In the genomic region with DNA sequence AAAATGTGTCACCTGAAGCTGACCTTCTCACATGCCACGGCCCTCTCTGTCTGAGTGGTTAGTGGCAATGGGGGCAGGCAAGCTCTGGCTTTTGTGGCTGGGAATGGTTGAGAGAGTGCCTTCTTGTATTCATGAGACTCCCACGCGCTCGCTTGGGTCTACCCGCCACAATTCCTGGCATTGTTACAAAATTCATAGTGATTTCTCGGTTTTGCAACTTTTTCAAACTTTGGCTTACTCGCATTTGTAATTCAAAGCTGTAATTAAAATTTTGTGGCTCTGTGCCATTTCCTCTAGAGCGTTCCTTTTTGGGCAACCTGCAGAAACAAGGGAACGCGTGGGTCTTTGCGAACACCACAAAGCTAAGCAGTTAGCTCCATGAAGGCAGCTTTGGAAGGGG, we compare ENCODE assay signal across 15 mouse cellular contexts.
DNase-seq lines count a peak whose midpoint lies in the region; ATAC-seq and TF ChIP-seq lines count a peak whose summit lies in the region.
"Had no signal": no experiment of that assay in that cellular context is flagged by ENCODE, and none has a peak within 500 bp of the region (broad histone marks: within the 10 kb centered on the region; RNA-seq: fewer than 3 reads in every experiment).

No protein-coding gene starts in this region.

- intact Hi-C loops in left cerebral cortex, postnatal 10 days (cut with DNase I) = no loop called here

- no peak overlapping the region for H3K4me3 ChIP-seq in forebrain, postnatal 0 days (ENCODE audit: low read depth, low read length)
- no peak overlapping the region for H3K4me3 ChIP-seq in forebrain, embryonic 15.5 days
- H3K4me3 ChIP-seq: heart, embryonic 10.5 days; intestine, embryonic 15.5 days had no signal

- no peak overlapping the region for H3K4me2 ChIP-seq in forebrain, postnatal 0 days (ENCODE audit: low read depth)
- H3K4me2 ChIP-seq in forebrain, embryonic 15.5 days (replicated peaks) = no peak overlapping the region
- H3K4me2 ChIP-seq: intestine, embryonic 15.5 days; midbrain, embryonic 11.5 days had no signal

- no peak overlapping the region for H3K9ac ChIP-seq in forebrain, postnatal 0 days
- H3K9ac ChIP-seq in forebrain, embryonic 15.5 days (replicated peaks) = no peak overlapping the region
- H3K9ac ChIP-seq: intestine, embryonic 15.5 days; liver, embryonic 14.5 days had no signal

- no peak overlapping the region for H3K27ac ChIP-seq in forebrain, postnatal 0 days (ENCODE audit: low read depth, low read length)
- no peak overlapping the region for H3K27ac ChIP-seq in forebrain, embryonic 15.5 days (replicated peaks)
- H3K27ac ChIP-seq: heart, embryonic 10.5 days; intestine, embryonic 15.5 days; kidney, postnatal 0 days; liver, embryonic 14.5 days; stomach, postnatal 0 days had no signal

- H3K36me3 ChIP-seq in forebrain, postnatal 0 days (ENCODE audit: insufficient read depth) = no peaks in the 10 kb centered on the region
- H3K36me3 ChIP-seq in forebrain, embryonic 15.5 days = no peaks in the 10 kb centered on the region
- H3K36me3 ChIP-seq: heart, embryonic 10.5 days; intestine, embryonic 15.5 days had no signal

- ATAC-seq in forebrain, postnatal 0 days = no peak
- ATAC-seq in forebrain, embryonic 15.5 days (replicated peaks) = no peak
- ATAC-seq: intestine, embryonic 15.5 days had no signal

- no peaks in the 10 kb centered on the region for H3K27me3 ChIP-seq in forebrain, postnatal 0 days (ENCODE audit: insufficient read depth, low read length)
- peaks cover 4% of the 10 kb centered on the region; the same call in 1 of the 2 replicates for H3K27me3 ChIP-seq in forebrain, embryonic 15.5 days
- H3K27me3 ChIP-seq: intestine, embryonic 15.5 days had no signal

- no peaks in the 10 kb centered on the region for H3K9me3 ChIP-seq in forebrain, postnatal 0 days (ENCODE audit: low read length)
- no peaks in the 10 kb centered on the region for H3K9me3 ChIP-seq in forebrain, embryonic 15.5 days
- H3K9me3 ChIP-seq: heart, embryonic 10.5 days; intestine, embryonic 15.5 days had no signal

- no peak for TF ChIP-seq CTCF in forebrain, postnatal 0 days (IDR thresholded peaks at IDR 0.05; ENCODE audit: low read depth)

- WGBS in forebrain, postnatal 0 days = 54% methylated on average over 11 of the region's 11 CpGs
- 74% methylated on average over 11 of the region's 11 CpGs for WGBS in forebrain, embryonic 15.5 days

- peak; percentile 17 for DNase-seq in forebrain, postnatal 0 days
- peak; percentile 40 to 76 for DNase-seq in frontal cortex, postnatal 36 days (ENCODE audit: low spot score in 2 of 2)
- peak; percentile 28 to 51 for DNase-seq in left cerebral cortex, postnatal 10 days (ENCODE audit: extremely low spot score in 1 of 2, low spot score in 2 of 2)
- peak; percentile 9 for DNase-seq in right cerebral cortex, postnatal 4 days
- DNase-seq in T-cell, adult 2 months (ENCODE audit: low spot score) = no peak
- DNase-seq in heart, adult 8-10 months (ENCODE audit: low spot score) = no peak
- no peak for DNase-seq in retina, postnatal 1 day
- DNase-seq: adrenal gland, postnatal 10 days had no signal

- no peaks in the 10 kb centered on the region for H3K4me1 ChIP-seq in forebrain, postnatal 0 days (ENCODE audit: insufficient read depth)
- H3K4me1 ChIP-seq in forebrain, embryonic 15.5 days = 0 out of 2 replicates have a peak, but pooled peaks cover 8% of the 10 kb centered on the region
- H3K4me1 ChIP-seq: heart, embryonic 10.5 days; intestine, embryonic 15.5 days had no signal

Comparison
In these comparisons a context has a peak if more than half of its experiments do, and no peak if none do; other contexts are left out.
1. DNase-seq: peak in forebrain, postnatal 0 days (single experiment), frontal cortex, postnatal 36 days (2 of 2), left cerebral cortex, postnatal 10 days (2 of 2) and right cerebral cortex, postnatal 4 days (single experiment); none in T-cell, adult 2 months (single experiment), heart, adult 8-10 months (single experiment) and retina, postnatal 1 day (single experiment).